Mouse (Mus musculus): ENCODE data around the gene Krtdap. TPM values are rescaled to one million over a fixed set of nuclear protein-coding genes. Genes with fewer than 3 reads are reported as not detected.

The Krtdap gene
- polyA plus RNA-seq, 1 experiment from 2014 or later = 0.41 TPM

DNA sequence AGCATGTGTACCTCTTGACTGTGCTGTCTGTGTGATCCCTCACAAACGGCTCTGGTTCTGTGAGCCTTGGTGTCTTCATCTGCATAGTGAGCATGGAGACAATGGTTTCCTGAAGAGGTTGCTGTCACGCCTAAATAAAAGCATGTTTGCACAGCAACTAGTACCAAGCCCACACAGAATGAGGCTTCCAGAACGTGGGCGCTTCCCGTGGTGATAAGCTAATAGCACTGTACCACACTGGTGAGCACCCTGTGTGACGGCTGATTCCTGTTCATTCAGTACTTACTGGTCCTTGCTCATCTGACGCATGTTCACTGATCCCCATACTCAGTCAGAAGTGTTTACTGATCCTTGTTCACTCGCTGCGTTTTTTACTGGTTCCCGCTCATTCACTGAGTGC lies 2.4 kb downstream of the Krtdap start:
- H3K4me1 ChIP-seq = no peaks in the 10 kb centered on the region; the same call in 1 of the 2 replicates
- no peak overlapping the region for H3K27ac ChIP-seq (replicated peaks)
- H3K27me3 ChIP-seq (replicated peaks) = peaks cover 43% of the 10 kb centered on the region
- H3K9me3 ChIP-seq = no peaks in the 10 kb centered on the region
- no peaks in the 10 kb centered on the region for H3K36me3 ChIP-seq
- no peak overlapping the region for H3K4me3 ChIP-seq
- no peak overlapping the region for H3K4me2 ChIP-seq
- no peak overlapping the region for H3K9ac ChIP-seq
- 71% methylated on average over 10 of the region's 10 CpGs for WGBS
- no peak for ATAC-seq (ENCODE audit: extremely low read depth, insufficient number of reproducible peaks, low FRiP score, low TSS enrichment)

DNA sequence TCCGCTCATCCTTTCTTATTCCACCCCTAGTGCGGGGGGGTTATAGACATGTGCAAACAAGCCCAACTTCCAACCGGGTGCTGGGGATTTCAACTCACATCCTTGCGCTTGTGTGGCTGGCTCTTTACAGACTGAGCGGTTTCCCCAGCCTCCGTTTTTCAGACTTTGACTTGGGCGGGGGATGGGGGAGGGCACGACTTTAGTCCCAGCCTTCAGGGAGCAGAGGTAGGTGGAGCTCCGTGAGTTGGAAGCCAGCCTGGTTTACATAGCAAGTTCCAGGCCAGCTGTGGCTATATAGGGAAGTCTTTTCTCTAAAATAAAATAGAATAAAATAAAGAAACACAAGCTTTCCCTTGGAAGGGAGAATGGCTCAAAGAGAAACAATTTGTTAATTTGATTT lies 4.2 kb downstream of the Krtdap start:
- Histone ChIP-seq H3K4me1 (no peaks in the 10 kb centered on the region; the same call in 1 of the 2 replicates), H3K4me3 (no peak overlapping the region), H3K4me2 (no peak overlapping the region), H3K36me3 (no peaks in the 10 kb centered on the region), H3K9ac (no peak overlapping the region), H3K27me3 (replicated peaks) (peaks cover 38% of the 10 kb centered on the region), H3K9me3 (no peaks in the 10 kb centered on the region), H3K27ac (replicated peaks) (no peak overlapping the region)
- WGBS = 18% methylated on average over 9 of the region's 9 CpGs
- no peak for ATAC-seq (ENCODE audit: extremely low read depth, insufficient number of reproducible peaks, low FRiP score, low TSS enrichment)

- no peak for ATAC-seq (ENCODE audit: extremely low read depth, insufficient number of reproducible peaks, low FRiP score, low TSS enrichment)
- Histone ChIP-seq H3K27ac (replicated peaks) (no peak overlapping the region), H3K9me3 (0 out of 2 replicates have a peak, but pooled peaks cover under 1% of the 10 kb centered on the region), H3K36me3 (no peaks in the 10 kb centered on the region), H3K4me3 (no peak overlapping the region), H3K4me1 (no peaks in the 10 kb centered on the region; the same call in 1 of the 2 replicates), H3K4me2 (no peak overlapping the region), H3K27me3 (replicated peaks) (peaks cover 16% of the 10 kb centered on the region; the same call in 1 of the 2 replicates), H3K9ac (no peak overlapping the region)
Observed at GRCm38 (mm10) chr7:30794921-30795320, 7.2 kb downstream of the Krtdap start.

DNA sequence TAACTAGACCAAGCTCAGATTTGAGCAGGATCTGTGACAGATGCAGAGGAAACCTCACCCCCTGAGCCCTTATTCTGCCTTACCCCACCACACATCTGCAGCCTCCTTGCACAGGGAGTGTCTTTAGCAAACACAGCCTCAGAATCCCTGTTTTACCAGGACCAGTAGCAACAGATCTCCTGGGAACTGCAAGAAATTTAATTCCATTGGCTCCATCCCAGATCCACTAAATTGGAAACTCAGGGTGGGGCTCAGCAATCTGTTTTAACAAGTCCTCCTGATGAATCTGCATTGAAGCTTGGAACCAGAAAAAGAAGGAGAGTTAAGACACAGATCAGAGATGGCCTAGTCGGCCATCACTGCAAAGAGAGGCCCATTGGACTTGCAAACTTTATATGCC lies 9.1 kb downstream of the Krtdap start:
- Histone ChIP-seq H3K27ac (replicated peaks) (no peak overlapping the region), H3K4me1 (no peaks in the 10 kb centered on the region; the same call in 1 of the 2 replicates), H3K9me3 (peaks cover 8% of the 10 kb centered on the region), H3K27me3 (replicated peaks) (0 out of 2 replicates have a peak, but pooled peaks cover 2% of the 10 kb centered on the region), H3K4me2 (no peak overlapping the region), H3K36me3 (no peaks in the 10 kb centered on the region), H3K9ac (no peak overlapping the region), H3K4me3 (no peak overlapping the region)
- ATAC-seq (ENCODE audit: extremely low read depth, insufficient number of reproducible peaks, low FRiP score, low TSS enrichment) = no peak
- WGBS = 67% methylated on average over 1 of the region's 1 CpGs

- no peak for ATAC-seq (ENCODE audit: extremely low read depth, insufficient number of reproducible peaks, low FRiP score, low TSS enrichment)
- Histone ChIP-seq H3K4me1 (no peaks in the 10 kb centered on the region), H3K4me3 (no peak overlapping the region), H3K9ac (no peak overlapping the region), H3K27me3 (replicated peaks) (no peaks in the 10 kb centered on the region), H3K36me3 (no peaks in the 10 kb centered on the region), H3K27ac (replicated peaks) (no peak overlapping the region), H3K4me2 (no peak overlapping the region), H3K9me3 (peaks cover 11% of the 10 kb centered on the region)
Observed at GRCm38 (mm10) chr7:30800653-30801052, 13.0 kb downstream of the Krtdap start.

DNA sequence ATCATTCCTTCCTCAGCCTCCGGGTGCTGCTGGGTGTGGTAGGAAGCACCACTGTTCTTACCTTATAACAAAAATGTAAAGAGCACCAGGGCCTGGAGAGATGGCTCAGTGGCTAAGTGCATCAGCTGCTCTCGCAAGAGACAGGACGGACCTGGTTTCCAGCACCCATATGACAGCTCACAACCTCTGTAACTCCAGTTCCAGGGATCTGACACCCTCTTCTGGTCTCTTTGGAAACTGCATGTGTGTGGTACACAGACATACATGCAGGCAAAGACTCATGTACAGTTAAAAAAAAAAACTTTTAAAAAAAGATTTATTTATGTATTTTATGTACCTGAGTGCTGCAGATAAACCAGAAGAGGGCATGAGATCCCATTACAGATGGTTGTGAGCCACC lies 15.6 kb downstream of the Krtdap start:
- peaks cover 11% of the 10 kb centered on the region for H3K9me3 ChIP-seq
- H3K4me1 ChIP-seq = no peaks in the 10 kb centered on the region
- no peak overlapping the region for H3K9ac ChIP-seq
- no peaks in the 10 kb centered on the region for H3K27me3 ChIP-seq (replicated peaks)
- 85% methylated on average over 3 of the region's 3 CpGs for WGBS
- H3K4me3 ChIP-seq = no peak overlapping the region
- ATAC-seq (ENCODE audit: extremely low read depth, insufficient number of reproducible peaks, low FRiP score, low TSS enrichment) = no peak
- H3K4me2 ChIP-seq = no peak overlapping the region
- no peaks in the 10 kb centered on the region for H3K36me3 ChIP-seq
- H3K27ac ChIP-seq (replicated peaks) = no peak overlapping the region

DNA sequence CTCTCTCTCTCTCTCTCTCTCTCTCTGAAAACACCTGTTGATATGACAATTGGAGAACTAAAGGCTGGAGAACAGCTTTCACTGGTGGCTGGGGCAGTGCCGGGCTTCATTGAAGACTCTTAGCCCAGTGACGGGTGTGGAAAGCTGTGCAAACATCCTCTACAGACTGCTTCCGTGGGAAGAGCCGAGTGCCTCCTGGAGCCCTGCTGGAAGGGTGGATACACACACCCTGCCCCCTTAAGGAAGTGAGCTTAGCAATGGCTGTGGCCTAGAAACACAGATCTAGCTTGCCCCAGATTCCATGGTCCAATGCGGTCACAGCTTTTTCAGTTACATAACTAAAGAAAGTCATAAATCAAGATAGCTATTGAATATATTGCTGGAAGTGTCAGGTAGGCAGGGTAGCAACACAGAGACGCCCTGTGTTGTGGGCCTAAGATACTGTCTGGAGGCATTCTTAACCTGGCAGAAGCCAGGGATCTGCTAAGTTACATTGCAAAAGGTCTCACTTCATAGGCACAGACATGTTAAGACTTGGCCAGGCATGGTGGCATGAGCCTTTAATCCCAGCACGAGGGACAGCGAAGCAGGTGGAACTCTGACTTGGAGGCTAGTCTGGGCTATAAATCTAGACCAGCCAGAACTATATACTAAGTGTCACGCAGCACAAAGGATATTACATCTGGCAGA lies 16.5 kb downstream of the Krtdap start:
- Histone ChIP-seq H3K36me3 (no peaks in the 10 kb centered on the region), H3K27me3 (replicated peaks) (no peaks in the 10 kb centered on the region), H3K4me1 (no peaks in the 10 kb centered on the region), H3K9me3 (peaks cover 11% of the 10 kb centered on the region), H3K27ac (replicated peaks) (no peak overlapping the region), H3K9ac (no peak overlapping the region), H3K4me3 (no peak overlapping the region), H3K4me2 (no peak overlapping the region)
- ATAC-seq (ENCODE audit: extremely low read depth, insufficient number of reproducible peaks, low FRiP score, low TSS enrichment) = no peak
- WGBS = 70% methylated on average over 9 of the region's 9 CpGs

- H3K36me3 ChIP-seq = no peaks in the 10 kb centered on the region
- H3K9ac ChIP-seq = no peak overlapping the region
- no peak overlapping the region for H3K27ac ChIP-seq (replicated peaks)
- H3K4me3 ChIP-seq = no peak overlapping the region
- WGBS = 46% methylated on average over 6 of the region's 6 CpGs
- no peak for ATAC-seq (ENCODE audit: extremely low read depth, insufficient number of reproducible peaks, low FRiP score, low TSS enrichment)
- no peaks in the 10 kb centered on the region for H3K27me3 ChIP-seq (replicated peaks)
- peaks cover 3% of the 10 kb centered on the region; the same call in 1 of the 2 replicates for H3K9me3 ChIP-seq
- H3K4me1 ChIP-seq = no peaks in the 10 kb centered on the region
- no peak overlapping the region for H3K4me2 ChIP-seq
Observed at GRCm38 (mm10) chr7:30805924-30806323, 18.2 kb downstream of the Krtdap start.

- Histone ChIP-seq H3K4me3 (no peak overlapping the region), H3K4me2 (no peak overlapping the region), H3K9ac (no peak overlapping the region), H3K9me3 (no peaks in the 10 kb centered on the region; the same call in 1 of the 2 replicates), H3K27ac (replicated peaks) (no peak overlapping the region), H3K4me1 (no peaks in the 10 kb centered on the region), H3K27me3 (replicated peaks) (no peaks in the 10 kb centered on the region), H3K36me3 (no peaks in the 10 kb centered on the region)
- 49% methylated on average over 6 of the region's 6 CpGs for WGBS
- no peak for ATAC-seq (ENCODE audit: extremely low read depth, insufficient number of reproducible peaks, low FRiP score, low TSS enrichment)
Observed at GRCm38 (mm10) chr7:30810319-30810718, 22.6 kb downstream of the Krtdap start.

GRCm38 (mm10) chr7:30811757-30812290 lies 24.1 kb downstream of the Krtdap start:
- Histone ChIP-seq H3K4me1 (no peaks in the 10 kb centered on the region), H3K36me3 (no peaks in the 10 kb centered on the region), H3K27me3 (replicated peaks) (no peaks in the 10 kb centered on the region), H3K4me3 (no peak overlapping the region), H3K9ac (no peak overlapping the region), H3K27ac (replicated peaks) (no peak overlapping the region), H3K4me2 (no peak overlapping the region), H3K9me3 (no peaks in the 10 kb centered on the region; the same call in 1 of the 2 replicates)
- WGBS = 42% methylated on average over 9 of the region's 9 CpGs
- ATAC-seq (ENCODE audit: extremely low read depth, insufficient number of reproducible peaks, low FRiP score, low TSS enrichment) = no peak

DNA sequence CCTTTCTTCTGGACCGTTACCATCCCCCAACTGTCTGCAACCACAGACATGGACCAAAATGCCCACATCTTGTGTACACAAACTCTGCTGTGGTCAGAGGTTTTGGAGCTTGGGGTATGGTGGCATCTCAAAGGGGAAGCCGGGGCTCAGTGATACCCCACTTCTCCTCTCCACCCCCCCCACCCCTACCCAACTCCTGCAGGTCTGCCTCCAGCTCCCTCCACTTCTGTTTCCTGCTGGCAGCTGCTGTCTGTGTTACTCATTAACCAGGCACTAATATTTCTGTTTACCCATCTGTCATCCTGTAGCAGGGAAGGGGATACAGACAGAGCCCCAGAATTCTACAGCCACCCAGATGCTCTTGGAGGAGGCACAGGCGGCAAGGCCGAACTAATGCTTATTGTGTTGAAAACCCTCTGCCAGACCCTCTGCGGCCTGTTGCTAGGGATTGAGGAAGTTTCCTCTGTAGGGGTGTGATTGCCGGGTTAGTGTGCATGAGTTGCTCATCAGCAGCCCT lies 24.7 kb downstream of the Krtdap start:
- Histone ChIP-seq H3K4me2 (no peak overlapping the region), H3K36me3 (no peaks in the 10 kb centered on the region), H3K27me3 (replicated peaks) (no peaks in the 10 kb centered on the region), H3K9ac (no peak overlapping the region), H3K4me3 (no peak overlapping the region), H3K9me3 (no peaks in the 10 kb centered on the region; the same call in 1 of the 2 replicates), H3K4me1 (no peaks in the 10 kb centered on the region), H3K27ac (replicated peaks) (no peak overlapping the region)
- ATAC-seq (ENCODE audit: extremely low read depth, insufficient number of reproducible peaks, low FRiP score, low TSS enrichment) = no peak
- WGBS = 71% methylated on average over 6 of the region's 6 CpGs

- H3K27ac ChIP-seq (replicated peaks) = no peak overlapping the region
- H3K4me2 ChIP-seq = no peak overlapping the region
- H3K4me1 ChIP-seq = no peaks in the 10 kb centered on the region
- 67% methylated on average over 6 of the region's 6 CpGs for WGBS
- H3K9me3 ChIP-seq = no peaks in the 10 kb centered on the region
- no peaks in the 10 kb centered on the region for H3K36me3 ChIP-seq
- H3K9ac ChIP-seq = no peak overlapping the region
- H3K27me3 ChIP-seq (replicated peaks) = peaks cover 15% of the 10 kb centered on the region
- ATAC-seq (ENCODE audit: extremely low read depth, insufficient number of reproducible peaks, low FRiP score, low TSS enrichment) = no peak
- no peak overlapping the region for H3K4me3 ChIP-seq
Observed at GRCm38 (mm10) chr7:30820131-30820530, 32.4 kb downstream of the Krtdap start.

Measured in heart, embryonic 13.5 days (tissue).